Mouse (Mus musculus) midbrain, embryonic 11.5 days (tissue): ENCODE measurements at regions not wholly inside any gene's neighbourhood (a gene's known extent, or its start where the extent isn't known, plus 50 kb on each side); places are given as distances from the start of the nearest gene placed in this dataset.
"Not testable (repeated sequence)": the region's sequence is repeated elsewhere in the genome, so short reads cannot be mapped to it uniquely, and the experiment has no call there.

Experiments
- ATAC-seq: fragments of 200-750 bp; cut with Nextera tagmentation; 2 replicates; pipeline ENCODE4 v1.8.0; 2017; ENCODE audit warnings: moderate TSS enrichment, moderate library complexity; ENCODE audit not compliant: low FRiP score
- DNase-seq: peaks from one replicate; pipeline ENCODE4 v3.0.0; 2015; ENCODE audit warnings: low spot score; ENCODE audit errors: missing footprints
- H3K27ac ChIP-seq: fragments of 300-500 bp; sonication (generic); 2 replicates; pipeline ENCODE4 v1.5.1; 2014; ENCODE audit warnings: low read depth, low read length
- H3K27me3 ChIP-seq: fragments of 300-500 bp; sonication (generic); 2 replicates; pipeline ENCODE4 v1.6.1; 2014; ENCODE audit warnings: mild to moderate bottlenecking, low read length, moderate library complexity, mixed read lengths; ENCODE audit not compliant: control insufficient read depth, insufficient read depth
- H3K36me3 ChIP-seq: fragments of 300-500 bp; sonication (generic); 2 replicates; pipeline ENCODE4 v1.6.1; 2014; ENCODE audit warnings: mild to moderate bottlenecking, low read length, moderate library complexity, mixed read lengths; ENCODE audit not compliant: control insufficient read depth, insufficient read depth
- H3K4me1 ChIP-seq: fragments of 300-500 bp; sonication (generic); 2 replicates; pipeline ENCODE4 v1.6.1; 2014; ENCODE audit warnings: low read length; ENCODE audit not compliant: control insufficient read depth, insufficient read depth
- H3K4me2 ChIP-seq: fragments of 300-500 bp; sonication (generic); 2 replicates; pipeline ENCODE4 v1.6.1; 2014; ENCODE audit warnings: mild to moderate bottlenecking, moderate library complexity
- H3K4me3 ChIP-seq: fragments of 300-500 bp; sonication (generic); 2 replicates; pipeline ENCODE4 v1.5.1; 2014; ENCODE audit warnings: low read depth, low read length
- H3K9ac ChIP-seq: fragments of 300-500 bp; sonication (generic); 2 replicates; pipeline ENCODE4 v1.6.1; 2014; ENCODE audit warnings: low read length
- H3K9me3 ChIP-seq: fragments of 300-500 bp; sonication (generic); 2 replicates; pipeline ENCODE4 v1.6.1; 2016; ENCODE audit warnings: low read length; ENCODE audit not compliant: control insufficient read depth
- WGBS: fragments of 180-500 bp; shearing (Covaris S2); extraction: QIAGEN DNeasy Blood & Tissue Kit; methylation state at CpG from one replicate; pipeline ENCODE4 v1.1.7; 2014; 5-methylcytosine and 5-hydroxymethylcytosine counted together

- peaks cover 9% of the 10 kb centered on the region for H3K4me1 ChIP-seq
These were observed 166.9 kb upstream of the Myt1l start for GRCm38 (mm10) chr12:29361236-29361635.

GRCm38 (mm10) chr12:29367741-29368106 lies 160.5 kb upstream of the Myt1l start:
- Histone ChIP-seq H3K4me2 (peak overlapping the region; percentile 46), H3K9ac (peak overlapping the region; percentile 63), H3K4me1 (peaks cover 13% of the 10 kb centered on the region), H3K27ac (peak overlapping the region; percentile 77), H3K4me3 (peak overlapping the region; percentile 24; the same call in 1 of the 2 replicates)
- H3K27me3 ChIP-seq, H3K36me3 ChIP-seq, ATAC-seq, H3K9me3 ChIP-seq, DNase-seq: not testable (repeated sequence)
- WGBS, result 39% methylated on average over 3 of the region's 3 CpGs

More at GRCm38 (mm10) chr12:29361236-29361635, 166.9 kb upstream of the Myt1l start:
- Histone ChIP-seq H3K9ac (no peak overlapping the region), H3K36me3 (no peaks in the 10 kb centered on the region), H3K27me3 (no peaks in the 10 kb centered on the region; the same call in 1 of the 2 replicates), H3K27ac (no peak overlapping the region), H3K4me2 (no peak overlapping the region), H3K9me3 (no peaks in the 10 kb centered on the region), H3K4me3 (no peak overlapping the region)
- ATAC-seq, result no peak
- WGBS, result 82% methylated on average over 6 of the region's 6 CpGs
- no peak for DNase-seq

- Histone ChIP-seq H3K4me1 (peaks cover 13% of the 10 kb centered on the region), H3K4me2 (peak overlapping the region; percentile 46), H3K27me3 (no peaks in the 10 kb centered on the region), H3K27ac (peak overlapping the region; percentile 77), H3K9ac (peak overlapping the region; percentile 63), H3K4me3 (peak overlapping the region; percentile 24), H3K36me3 (no peaks in the 10 kb centered on the region), H3K9me3 (no peaks in the 10 kb centered on the region)
- 10% methylated on average over 19 of the region's 19 CpGs for WGBS
- peak; percentile 88 for ATAC-seq
- DNase-seq, result peak; percentile 97
These were observed 159.9 kb upstream of the Myt1l start for GRCm38 (mm10) chr12:29368107-29368819.

- H3K4me3 ChIP-seq, result peak overlapping the region; percentile 24; the same call in 1 of the 2 replicates
- H3K27me3 ChIP-seq, result no peaks in the 10 kb centered on the region
- H3K4me1 ChIP-seq, result peaks cover 13% of the 10 kb centered on the region
- peak overlapping the region; percentile 77 for H3K27ac ChIP-seq
- peak overlapping the region; percentile 63 for H3K9ac ChIP-seq
- peak; percentile 91 for DNase-seq
- peak overlapping the region; percentile 46 for H3K4me2 ChIP-seq
- ATAC-seq, result peak; percentile 58
- H3K36me3 ChIP-seq, result no peaks in the 10 kb centered on the region
- WGBS, result 24% methylated on average over 5 of the region's 5 CpGs
- no peaks in the 10 kb centered on the region for H3K9me3 ChIP-seq
These were observed 159.4 kb upstream of the Myt1l start for GRCm38 (mm10) chr12:29368820-29369175.

GRCm38 (mm10) chr12:29391756-29392155 lies 136.4 kb upstream of the Myt1l start:
- H3K4me3 ChIP-seq, result no peak overlapping the region
- DNase-seq (peak; percentile 41), ATAC-seq (no peak)
- H3K27me3 ChIP-seq, result no peaks in the 10 kb centered on the region
- no peaks in the 10 kb centered on the region for H3K36me3 ChIP-seq
- H3K27ac ChIP-seq, result no peak overlapping the region
- H3K9ac ChIP-seq, result no peak overlapping the region
- no peaks in the 10 kb centered on the region for H3K9me3 ChIP-seq
- H3K4me2 ChIP-seq, result no peak overlapping the region
- H3K4me1 ChIP-seq, result peaks cover 6% of the 10 kb centered on the region
- WGBS, result 86% methylated on average over 5 of the region's 5 CpGs

- 83% methylated on average over 1 of the region's 1 CpGs for WGBS
- Histone ChIP-seq H3K36me3 (no peaks in the 10 kb centered on the region), H3K27ac (no peak overlapping the region), H3K27me3 (no peaks in the 10 kb centered on the region), H3K4me3 (no peak overlapping the region), H3K9ac (no peak overlapping the region), H3K9me3 (no peaks in the 10 kb centered on the region), H3K4me1 (peaks cover 6% of the 10 kb centered on the region), H3K4me2 (no peak overlapping the region)
- ATAC-seq (no peak), DNase-seq (no peak)
These were observed 133.9 kb upstream of the Myt1l start for GRCm38 (mm10) chr12:29394271-29394670.

GRCm38 (mm10) chr12:29394881-29395280 lies 133.3 kb upstream of the Myt1l start:
- Histone ChIP-seq H3K27me3 (no peaks in the 10 kb centered on the region), H3K4me3 (no peak overlapping the region), H3K4me1 (peaks cover 6% of the 10 kb centered on the region), H3K4me2 (no peak overlapping the region), H3K27ac (no peak overlapping the region), H3K9ac (no peak overlapping the region), H3K9me3 (no peaks in the 10 kb centered on the region), H3K36me3 (no peaks in the 10 kb centered on the region)
- ATAC-seq (no peak), DNase-seq (peak; percentile 89)
- WGBS, result 26% methylated on average over 6 of the region's 6 CpGs

GRCm38 (mm10) chr12:29395401-29395982 lies 132.7 kb upstream of the Myt1l start:
- no peak overlapping the region for H3K4me2 ChIP-seq
- no peaks in the 10 kb centered on the region for H3K36me3 ChIP-seq
- 90% methylated on average over 14 of the region's 14 CpGs for WGBS
- ATAC-seq (no peak), DNase-seq (no peak)
- no peak overlapping the region for H3K4me3 ChIP-seq
- H3K9me3 ChIP-seq, result no peaks in the 10 kb centered on the region
- H3K4me1 ChIP-seq, result peaks cover 6% of the 10 kb centered on the region
- H3K9ac ChIP-seq, result no peak overlapping the region
- no peak overlapping the region for H3K27ac ChIP-seq
- no peaks in the 10 kb centered on the region for H3K27me3 ChIP-seq

GRCm38 (mm10) chr12:29404434-29404833 lies 123.8 kb upstream of the Myt1l start:
- WGBS, result 32% methylated on average over 1 of the region's 1 CpGs
- no peaks in the 10 kb centered on the region for H3K4me1 ChIP-seq
- H3K4me2 ChIP-seq, result no peak overlapping the region
- DNase-seq (no peak), ATAC-seq (no peak)
- H3K27me3 ChIP-seq, result no peaks in the 10 kb centered on the region
- H3K9me3 ChIP-seq, result no peaks in the 10 kb centered on the region
- H3K36me3 ChIP-seq, result no peaks in the 10 kb centered on the region
- no peak overlapping the region for H3K4me3 ChIP-seq
- no peak overlapping the region for H3K27ac ChIP-seq
- no peak overlapping the region for H3K9ac ChIP-seq
